Mouse (Mus musculus) limb, embryonic 15.5 days (tissue): ENCODE data around the gene Cckbr. TPM values are rescaled to one million over a fixed set of nuclear protein-coding genes. Genes with fewer than 3 reads are reported as not detected.

Experiments
- ATAC-seq: fragments of 200-750 bp; cut with Nextera tagmentation; 2 replicates; pipeline ENCODE4 v1.8.0; 2017; ENCODE audit warnings: low read depth, moderate TSS enrichment; ENCODE audit not compliant: insufficient number of reproducible peaks, low FRiP score, low TSS enrichment
- H3K27ac ChIP-seq: fragments of 300-500 bp; sonication (generic); 2 replicates; pipeline ENCODE4 v1.5.1; 2015; ENCODE audit warnings: moderate library complexity, mild to moderate bottlenecking, inconsistent platforms
- H3K27me3 ChIP-seq: fragments of 300-500 bp; sonication (generic); 2 replicates; pipeline ENCODE4 v1.6.1; 2015; ENCODE audit warnings: inconsistent platforms
- H3K36me3 ChIP-seq: fragments of 300-500 bp; sonication (generic); 2 replicates; pipeline ENCODE4 v1.6.1; 2015; ENCODE audit warnings: inconsistent platforms
- H3K4me1 ChIP-seq: fragments of 300-500 bp; sonication (generic); 2 replicates; pipeline ENCODE4 v1.6.1; 2015; ENCODE audit warnings: inconsistent platforms
- H3K4me2 ChIP-seq: fragments of 300-500 bp; sonication (generic); 2 replicates; pipeline ENCODE4 v1.6.1; 2015; ENCODE audit warnings: mild to moderate bottlenecking, inconsistent platforms
- H3K4me3 ChIP-seq: fragments of 300-500 bp; sonication (generic); 2 replicates; pipeline ENCODE4 v1.5.1; 2015; ENCODE audit warnings: mild to moderate bottlenecking, inconsistent platforms
- H3K9ac ChIP-seq: fragments of 300-500 bp; sonication (generic); 2 replicates; pipeline ENCODE4 v1.6.1; 2015; ENCODE audit warnings: inconsistent platforms
- H3K9me3 ChIP-seq: fragments of 300-500 bp; sonication (generic); 2 replicates; pipeline ENCODE4 v1.6.1; 2016; ENCODE audit warnings: inconsistent platforms
- WGBS: fragments of 180-500 bp; shearing (Covaris S2); methylation state at CpG from one replicate; pipeline ENCODE4 v1.1.7; 2015; 5-methylcytosine and 5-hydroxymethylcytosine counted together
- polyA plus RNA-seq: library from polyadenylated mRNA; unstranded; fragments of >200 nt; fragmentation: Nextera tagmentation; extraction: Ambion mirVana; gene quantifications from 2 replicates; pipeline ENCODE4 v1.2.1, GENCODE M21; 2015

Cckbr gene
- polyA plus RNA-seq, 1 experiment from 2014 or later = not detected

- ATAC-seq = no peak
- H3K4me2 ChIP-seq = no peak overlapping the region
- no peak overlapping the region for H3K9ac ChIP-seq
- whole genome bisulfite sequencing = 78% methylated on average over 5 of the region's 5 CpGs
- H3K4me3 ChIP-seq = no peak overlapping the region
- H3K36me3 ChIP-seq = no peaks in the 10 kb centered on the region
- no peaks in the 10 kb centered on the region for H3K9me3 ChIP-seq
- H3K27ac ChIP-seq = no peak overlapping the region
- 0 out of 2 replicates have a peak, but pooled peaks cover 4% of the 10 kb centered on the region for H3K4me1 ChIP-seq
- no peaks in the 10 kb centered on the region for H3K27me3 ChIP-seq
These were observed 84.6 kb downstream of the Cckbr start for GRCm38 (mm10) chr7:105510143-105510542.

GRCm38 (mm10) chr7:105513845-105514291, 88.3 kb downstream of the Cckbr start:
- H3K9ac ChIP-seq = no peak overlapping the region
- H3K4me3 ChIP-seq = no peak overlapping the region
- H3K4me1 ChIP-seq = 0 out of 2 replicates have a peak, but pooled peaks cover 4% of the 10 kb centered on the region
- no peaks in the 10 kb centered on the region for H3K27me3 ChIP-seq
- 41% methylated on average over 5 of the region's 5 CpGs for WGBS
- ATAC-seq = no peak
- no peaks in the 10 kb centered on the region for H3K36me3 ChIP-seq
- H3K9me3 ChIP-seq = no peaks in the 10 kb centered on the region
- no peak overlapping the region for H3K27ac ChIP-seq
- H3K4me2 ChIP-seq = no peak overlapping the region

- H3K27me3 ChIP-seq = no peaks in the 10 kb centered on the region
- no peak overlapping the region for H3K9ac ChIP-seq
- no peaks in the 10 kb centered on the region for H3K9me3 ChIP-seq
- H3K36me3 ChIP-seq = no peaks in the 10 kb centered on the region
- 0 out of 2 replicates have a peak, but pooled peaks cover 4% of the 10 kb centered on the region for H3K4me1 ChIP-seq
- no peak overlapping the region for H3K4me3 ChIP-seq
- WGBS = 31% methylated on average over 5 of the region's 5 CpGs
- ATAC-seq = no peak
- no peak overlapping the region for H3K27ac ChIP-seq
- no peak overlapping the region for H3K4me2 ChIP-seq
These were observed 89.0 kb downstream of the Cckbr start for GRCm38 (mm10) chr7:105514561-105514960.

- H3K4me3 ChIP-seq = no peak overlapping the region
These were observed 89.6 kb downstream of the Cckbr start for GRCm38 (mm10) chr7:105515178-105515577.

GRCm38 (mm10) chr7:105516669-105517360, 91.3 kb downstream of the Cckbr start:
- H3K36me3 ChIP-seq = no peaks in the 10 kb centered on the region
- 54% methylated on average over 9 of the region's 9 CpGs for WGBS
- 0 out of 2 replicates have a peak, but pooled peaks cover 4% of the 10 kb centered on the region for H3K4me1 ChIP-seq
- no peaks in the 10 kb centered on the region for H3K27me3 ChIP-seq
- H3K4me2 ChIP-seq = no peak overlapping the region
- H3K27ac ChIP-seq = no peak overlapping the region
- H3K4me3 ChIP-seq = no peak overlapping the region
- no peak for ATAC-seq
- H3K9ac ChIP-seq = no peak overlapping the region
- H3K9me3 ChIP-seq = no peaks in the 10 kb centered on the region

More at GRCm38 (mm10) chr7:105515178-105515577, 89.6 kb downstream of the Cckbr start:
- Histone ChIP-seq H3K9me3 (no peaks in the 10 kb centered on the region), H3K9ac (no peak overlapping the region), H3K4me2 (no peak overlapping the region), H3K27ac (no peak overlapping the region), H3K36me3 (no peaks in the 10 kb centered on the region), H3K27me3 (no peaks in the 10 kb centered on the region), H3K4me1 (0 out of 2 replicates have a peak, but pooled peaks cover 4% of the 10 kb centered on the region)
- 7% methylated on average over 5 of the region's 5 CpGs for WGBS
- no peak for ATAC-seq

GRCm38 (mm10) chr7:105519336-105519735, 93.8 kb downstream of the Cckbr start:
- Histone ChIP-seq H3K4me1 (0 out of 2 replicates have a peak, but pooled peaks cover 4% of the 10 kb centered on the region), H3K9ac (no peak overlapping the region), H3K4me2 (no peak overlapping the region), H3K36me3 (no peaks in the 10 kb centered on the region), H3K27ac (no peak overlapping the region), H3K4me3 (no peak overlapping the region), H3K27me3 (no peaks in the 10 kb centered on the region), H3K9me3 (no peaks in the 10 kb centered on the region)
- 55% methylated on average over 11 of the region's 11 CpGs for WGBS
- ATAC-seq = no peak

GRCm38 (mm10) chr7:105519771-105520170, 94.2 kb downstream of the Cckbr start:
- Histone ChIP-seq H3K36me3 (no peaks in the 10 kb centered on the region), H3K9ac (no peak overlapping the region), H3K9me3 (no peaks in the 10 kb centered on the region), H3K27me3 (no peaks in the 10 kb centered on the region), H3K4me1 (0 out of 2 replicates have a peak, but pooled peaks cover 4% of the 10 kb centered on the region), H3K4me3 (no peak overlapping the region), H3K27ac (no peak overlapping the region), H3K4me2 (no peak overlapping the region)
- 62% methylated on average over 2 of the region's 2 CpGs for WGBS
- no peak for ATAC-seq

GRCm38 (mm10) chr7:105520201-105520600, 94.7 kb downstream of the Cckbr start:
- Histone ChIP-seq H3K9me3 (no peaks in the 10 kb centered on the region), H3K4me2 (no peak overlapping the region), H3K4me3 (no peak overlapping the region), H3K27ac (no peak overlapping the region), H3K9ac (no peak overlapping the region), H3K4me1 (no peaks in the 10 kb centered on the region), H3K36me3 (no peaks in the 10 kb centered on the region), H3K27me3 (no peaks in the 10 kb centered on the region)
- ATAC-seq = no peak
- 10% methylated on average over 6 of the region's 6 CpGs for WGBS

Other genes with a start within 250 kb of the Cckbr start
- gene Olfr685, start 239.7 kb upstream of the Cckbr start, polyA plus RNA-seq = not detected in 2 replicates
- gene Olfr686, start 218.2 kb upstream of the Cckbr start, polyA plus RNA-seq = not detected in 2 replicates
- not detected in 2 replicates for gene Olfr688, start 137.6 kb upstream of the Cckbr start, polyA plus RNA-seq
- not detected in 2 replicates for gene Olfr689, start 114.6 kb upstream of the Cckbr start, polyA plus RNA-seq
- not detected in 2 replicates for gene Olfr690, start 91.6 kb upstream of the Cckbr start, polyA plus RNA-seq
- not detected in 2 replicates for gene Olfr691, start 83.5 kb upstream of the Cckbr start, polyA plus RNA-seq
- gene Olfr692, start 57.5 kb upstream of the Cckbr start, polyA plus RNA-seq = not detected in 2 replicates
- not detected in 2 replicates for gene Gm5901, start 50.7 kb upstream of the Cckbr start, polyA plus RNA-seq
- 38.6 and 47.0 TPM in 2 replicates for gene Fam160a2, start 25.7 kb upstream of the Cckbr start, polyA plus RNA-seq
- 0.05 TPM in 1 of 2 replicates, not detected in the other for gene Cnga4, start 21.2 kb upstream of the Cckbr start, polyA plus RNA-seq
- gene Cavin3, start 56.6 kb downstream of the Cckbr start, polyA plus RNA-seq = 141 and 162 TPM in 2 replicates
- gene Smpd1, start 128.6 kb downstream of the Cckbr start, polyA plus RNA-seq = 62.6 and 65.0 TPM in 2 replicates
- gene Apbb1, start 155.9 kb downstream of the Cckbr start, polyA plus RNA-seq = 37.4 and 38.2 TPM in 2 replicates
- 0.53 and 0.99 TPM in 2 replicates for gene Hpx, start 174.4 kb downstream of the Cckbr start, polyA plus RNA-seq
- 38.9 and 39.7 TPM in 2 replicates for gene Trim3, start 207.8 kb downstream of the Cckbr start, polyA plus RNA-seq
- gene Timm10b, start 214.3 kb downstream of the Cckbr start, polyA plus RNA-seq = 185 and 190 TPM in 2 replicates
- 95.8 and 97.8 TPM in 2 replicates for gene Arfip2, start 214.7 kb downstream of the Cckbr start, polyA plus RNA-seq
- gene Gm45799, start 214.8 kb downstream of the Cckbr start, polyA plus RNA-seq = 30.4 and 34.7 TPM in 2 replicates
- gene Dnhd1, start 225.1 kb downstream of the Cckbr start, polyA plus RNA-seq = 0.88 and 1.4 TPM in 2 replicates